Mouse (Mus musculus) brain, embryonic 14.5 days (tissue): ENCODE data around the gene Eef2k. TPM values are rescaled to one million over a fixed set of nuclear protein-coding genes. Genes with fewer than 3 reads are reported as not detected.

Experiments used
- DNase-seq: peaks from one replicate; pipeline ENCODE4 v3.0.0-alpha.2; 2011; ENCODE audit warnings: low read depth
- CTCF ChIP-seq: fragments of 200-500 bp; IDR thresholded peaks from 2 replicates; pipeline ENCODE4 v1.5.1; 2012; ENCODE audit warnings: inconsistent platforms, mild to moderate bottlenecking, moderate library complexity, borderline replicate concordance; ENCODE audit not compliant: insufficient read depth, insufficient read length; ENCODE audit errors: extremely low read depth
- POLR2A ChIP-seq: fragments of 200-500 bp; IDR thresholded peaks from 2 replicates; pipeline ENCODE4 v1.6.1; 2012; ENCODE audit warnings: mild to moderate bottlenecking, inconsistent platforms, borderline replicate concordance; ENCODE audit not compliant: poor library complexity, insufficient read depth, insufficient read length, severe bottlenecking; ENCODE audit errors: extremely low read depth
- polyA plus RNA-seq: library from polyadenylated mRNA; depleted of rRNA; stranded (reverse); fragments of >200 nt; gene quantifications from 2 replicates; pipeline ENCODE4 v1.2.3, GENCODE M21; 2012

Eef2k gene
- polyA plus RNA-seq, 1 experiment, result 34.6 TPM

- peak; percentile 99 for DNase-seq
- TF ChIP-seq POLR2A (peak; percentile 57; the same call in 1 of the 2 replicates), CTCF (peak; percentile 96)
Measured at GRCm38 (mm10) chr7:120835449-120836359, 6.9 kb upstream of the Eef2k start.

- no peak for TF ChIP-seq POLR2A
- no peak for TF ChIP-seq CTCF
- peak; percentile 66 for DNase-seq
Measured at GRCm38 (mm10) chr7:120836361-120836760, 6.3 kb upstream of the Eef2k start.

- DNase-seq, result no peak
- TF ChIP-seq POLR2A (no peak), CTCF (no peak)
Measured at GRCm38 (mm10) chr7:120838436-120839160, 4.0 kb upstream of the Eef2k start.

- TF ChIP-seq POLR2A, result no peak
- TF ChIP-seq CTCF, result no peak
- DNase-seq, result no peak
Measured at GRCm38 (mm10) chr7:120839786-120840185, 2.8 kb upstream of the Eef2k start.

- peak; percentile 95 for DNase-seq
- TF ChIP-seq POLR2A, result no peak
- no peak for TF ChIP-seq CTCF
Measured at GRCm38 (mm10) chr7:120843037-120843621, 498 bp downstream of the Eef2k start.

GRCm38 (mm10) chr7:120843852-120844435 is 1.3 kb downstream of the Eef2k start:
- TF ChIP-seq POLR2A (no peak), CTCF (no peak)
- DNase-seq, result peak; percentile 55

- peak; percentile 33 for DNase-seq
- TF ChIP-seq CTCF (no peak), POLR2A (no peak)
Measured at GRCm38 (mm10) chr7:120844689-120845088, 2.1 kb downstream of the Eef2k start.

- TF ChIP-seq POLR2A (no peak), CTCF (no peak)
- DNase-seq, result no peak
Measured at GRCm38 (mm10) chr7:120848831-120849512, 6.3 kb downstream of the Eef2k start.

- no peak for DNase-seq
- TF ChIP-seq CTCF, result no peak
- TF ChIP-seq POLR2A, result no peak
Measured at GRCm38 (mm10) chr7:120850165-120850564, 7.5 kb downstream of the Eef2k start.

- TF ChIP-seq CTCF (no peak), POLR2A (no peak)
- DNase-seq, result no peak
Measured at GRCm38 (mm10) chr7:120859854-120860253, 17.2 kb downstream of the Eef2k start.
